Mouse (Mus musculus) heart, adult 8-10 months (tissue): ENCODE measurements at regions not wholly inside any gene's neighbourhood (a gene's known extent, or its start where the extent isn't known, plus 50 kb on each side); places are given as distances from the start of the nearest gene placed in this dataset.

Experiments used
- DNase-seq: peaks from one replicate; pipeline ENCODE4 v3.0.0; 2022; ENCODE audit warnings: low spot score

DNA sequence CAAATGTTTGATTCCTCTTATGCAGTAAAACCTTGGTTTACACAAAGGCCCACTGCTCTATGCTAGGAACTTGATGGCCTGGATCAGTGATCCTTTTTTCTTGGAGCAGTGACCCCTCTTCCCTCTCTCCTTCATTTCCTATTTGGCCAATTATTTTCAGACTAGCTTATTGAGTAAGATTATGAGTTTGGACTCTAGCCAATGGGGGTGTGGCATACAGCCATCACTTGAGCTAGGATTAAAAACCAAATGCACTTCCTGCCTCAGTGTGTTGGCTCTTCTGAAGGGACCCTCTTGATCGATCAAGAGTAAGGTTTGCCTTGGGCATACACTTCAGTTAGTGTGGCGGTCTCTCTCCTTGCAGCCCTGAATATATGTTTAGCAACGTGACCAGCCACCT lies 1172.6 kb upstream of the Gulo start:
- no peak for DNase-seq

DNA sequence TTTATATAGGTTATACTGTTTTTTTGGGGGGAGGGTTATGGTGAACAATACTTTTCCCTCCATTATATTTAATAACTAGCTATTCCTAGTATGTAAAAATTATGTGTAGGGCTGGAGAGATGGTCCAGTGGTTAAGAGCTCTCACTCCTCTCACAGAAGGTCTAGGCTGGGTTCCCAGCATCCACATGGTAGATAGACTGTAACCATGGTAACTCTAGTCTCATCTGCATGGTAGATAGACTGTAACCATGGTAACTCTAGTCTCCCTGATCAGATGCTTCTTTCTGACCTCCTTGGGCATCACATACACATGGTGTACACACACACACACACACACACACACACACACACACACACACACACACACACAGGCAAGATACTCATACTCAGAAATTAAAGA lies 1170.5 kb upstream of the Gulo start:
- DNase-seq: no peak

DNA sequence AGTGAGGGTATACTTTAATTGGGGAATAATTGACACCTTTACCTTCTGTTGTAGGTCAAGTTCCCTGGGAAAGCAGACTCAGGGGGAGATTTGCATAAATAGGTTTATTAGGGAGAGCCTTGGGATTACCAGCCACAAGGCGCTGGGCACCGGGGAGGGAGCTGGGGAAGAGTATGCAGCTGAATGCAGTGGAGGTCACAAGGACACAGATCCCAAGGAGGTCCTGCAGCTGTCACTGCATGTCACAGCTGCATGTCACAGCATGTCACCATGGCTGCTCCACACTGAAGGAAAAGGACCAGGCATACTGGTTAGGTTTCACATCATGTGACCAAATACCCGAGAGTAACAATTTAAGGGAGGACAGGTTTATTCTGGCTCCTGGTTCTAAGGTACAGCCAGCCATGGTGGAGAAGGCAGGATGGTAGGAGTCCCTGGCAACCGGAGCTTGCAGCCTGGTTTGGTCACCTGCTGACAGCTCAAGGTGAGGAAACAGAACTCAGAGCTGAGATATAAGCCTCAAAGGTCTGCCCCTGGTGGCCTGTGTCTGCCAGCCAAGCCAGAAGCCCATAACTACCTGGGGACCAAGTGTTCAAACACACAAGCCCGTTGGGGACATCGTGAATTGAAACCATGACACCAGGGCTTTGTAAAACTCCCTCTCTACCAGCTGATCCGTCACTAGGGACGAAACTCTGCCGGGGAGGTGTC lies 1169.5 kb upstream of the Gulo start:
- no peak for DNase-seq

DNA sequence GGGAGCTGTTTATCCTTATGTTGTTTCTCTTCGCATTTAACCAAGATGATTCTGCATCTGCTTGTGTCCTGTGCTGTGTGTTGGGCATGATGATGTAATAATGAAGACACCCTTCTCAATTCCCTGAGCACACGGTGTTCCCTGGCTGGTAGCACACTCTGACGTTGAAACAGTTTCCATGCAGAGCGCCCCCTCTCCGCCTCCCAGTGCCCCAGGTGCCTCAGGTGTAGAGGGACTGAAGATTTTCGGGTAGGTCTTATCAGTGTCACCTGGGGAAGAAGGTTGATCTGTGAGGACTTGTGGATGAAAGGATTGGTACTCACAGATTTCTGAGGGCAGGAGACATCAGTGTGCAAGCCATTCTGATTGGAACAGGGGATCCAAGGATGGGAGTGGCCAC lies 1167.7 kb upstream of the Gulo start:
- DNase-seq: no peak

- no peak for DNase-seq
Measured at GRCm38 (mm10) chr14:67176100-67176499, 1167.1 kb upstream of the Gulo start.

DNA sequence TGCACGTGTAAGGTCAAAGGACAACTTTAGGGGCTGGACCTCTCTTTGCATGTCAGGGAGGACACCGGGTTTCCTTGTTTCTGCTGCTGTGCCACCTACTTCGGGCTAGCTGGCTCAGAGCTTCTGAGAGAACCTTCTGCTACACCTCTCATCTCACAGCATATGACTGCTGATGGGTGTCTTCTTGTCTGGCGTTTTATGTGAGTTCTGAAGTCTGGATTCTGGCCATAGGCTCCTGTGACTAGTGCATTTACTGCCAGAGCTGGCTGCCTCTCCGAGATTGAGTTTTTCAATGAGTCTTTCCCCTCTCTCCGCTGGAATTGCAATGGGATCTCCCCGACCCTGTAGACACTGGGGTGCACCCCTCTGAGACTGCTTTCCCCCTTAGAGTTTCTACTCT lies 1165.9 kb upstream of the Gulo start:
- DNase-seq: no peak

DNA sequence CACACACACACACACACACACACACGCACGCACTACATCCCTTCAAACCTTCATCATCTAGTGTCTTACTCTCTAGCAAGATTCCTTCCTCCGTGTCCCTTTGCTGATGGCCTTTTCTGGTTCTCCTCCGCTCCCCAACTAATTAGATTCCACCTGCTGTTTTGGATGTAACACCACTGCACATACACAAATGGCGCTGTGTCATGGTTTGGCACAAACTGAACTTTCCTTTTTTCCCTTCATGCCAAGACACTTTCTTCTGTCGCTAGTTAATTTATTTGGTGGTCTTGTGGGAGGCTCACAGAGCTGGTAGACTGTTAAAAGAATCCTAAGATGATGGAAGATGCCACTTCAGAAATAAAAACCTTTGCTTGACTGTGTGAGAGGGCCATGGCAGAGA lies 1161.8 kb upstream of the Gulo start:
- no peak for DNase-seq

DNA sequence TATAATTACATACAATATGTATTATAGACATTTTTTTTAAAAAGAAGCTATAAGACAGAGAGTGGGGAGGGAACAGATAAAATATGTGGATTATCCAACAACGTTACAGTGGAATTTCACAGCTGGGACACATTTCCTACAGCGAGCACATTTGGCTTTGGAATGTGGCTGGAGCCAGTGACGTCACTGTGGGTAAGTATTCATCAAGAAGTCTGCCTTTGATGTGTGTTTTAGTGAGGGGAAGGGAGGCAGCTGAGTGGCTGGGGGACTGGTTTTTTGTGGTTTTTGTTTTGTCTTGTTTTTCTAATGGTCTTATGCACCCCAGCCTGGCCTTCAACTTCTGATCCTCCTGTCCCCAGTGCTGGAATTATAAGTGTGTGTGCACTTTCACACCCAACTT lies 1161.2 kb upstream of the Gulo start:
- no peak for DNase-seq

DNA sequence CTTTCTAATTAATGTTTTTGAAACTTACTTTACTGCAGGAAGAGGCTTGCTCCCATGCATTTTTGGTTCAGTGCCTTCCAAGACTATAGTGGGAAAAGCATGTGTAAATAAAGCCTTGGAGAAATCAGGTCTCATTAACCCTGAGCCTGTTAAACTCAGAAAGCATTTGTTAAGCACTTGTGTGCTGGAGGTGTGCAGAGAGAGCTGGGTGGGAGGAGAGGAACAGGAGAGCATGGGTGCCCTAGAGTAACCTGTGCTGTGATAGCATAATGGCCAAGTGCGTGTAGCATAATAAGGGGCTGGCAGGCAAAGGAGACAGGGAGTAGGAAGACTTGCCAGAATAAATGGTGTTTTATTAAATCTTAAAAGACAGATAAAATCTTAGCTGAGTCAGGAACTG lies 1160.2 kb upstream of the Gulo start:
- no peak for DNase-seq

GRCm38 (mm10) chr14:67159996-67160395 lies 1151.0 kb upstream of the Gulo start:
- DNase-seq: no peak

DNA sequence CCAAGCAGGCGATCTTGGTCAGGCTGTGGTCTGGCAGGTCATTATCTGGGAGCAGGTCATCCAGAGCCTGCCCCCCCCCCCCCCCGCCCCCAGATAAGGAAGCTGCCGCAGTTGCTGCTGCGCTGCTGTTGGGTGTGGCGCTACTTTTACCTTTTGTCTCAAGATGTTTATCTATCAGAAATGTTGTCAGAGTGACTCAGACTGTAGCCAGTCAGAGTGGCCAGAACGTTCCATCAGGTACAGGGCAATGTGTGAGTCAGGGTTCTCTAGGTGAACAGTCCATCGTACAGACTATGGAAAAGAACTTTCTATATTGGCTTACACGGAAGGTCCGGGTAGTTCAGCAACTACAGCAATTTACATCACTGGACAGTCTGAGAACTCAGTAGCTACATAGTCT lies 1149.9 kb upstream of the Gulo start:
- no peak for DNase-seq

GRCm38 (mm10) chr14:67156366-67156765 lies 1147.4 kb upstream of the Gulo start:
- DNase-seq: no peak

DNA sequence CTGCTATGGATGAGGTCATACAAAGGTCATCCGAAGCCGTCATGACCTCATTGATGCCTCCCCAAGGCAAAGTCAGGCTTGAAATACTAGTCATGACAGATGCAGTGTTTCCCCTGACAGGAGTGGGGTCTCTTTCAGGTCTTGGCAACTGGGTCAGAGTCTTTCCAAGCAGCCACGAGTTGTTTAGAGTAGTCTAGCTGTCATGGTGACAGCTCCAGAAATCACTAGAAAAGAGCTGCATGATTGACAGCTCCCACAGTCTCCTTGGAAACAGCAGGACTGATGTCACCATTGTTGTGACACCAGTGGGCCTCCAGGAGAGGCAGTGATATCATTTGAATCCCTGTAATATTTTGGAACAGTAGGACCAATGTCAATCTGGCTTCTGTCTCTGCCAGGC lies 1144.6 kb upstream of the Gulo start:
- DNase-seq: no peak

- DNase-seq: no peak
Measured at GRCm38 (mm10) chr14:67149961-67150471, 1141.0 kb upstream of the Gulo start.

DNA sequence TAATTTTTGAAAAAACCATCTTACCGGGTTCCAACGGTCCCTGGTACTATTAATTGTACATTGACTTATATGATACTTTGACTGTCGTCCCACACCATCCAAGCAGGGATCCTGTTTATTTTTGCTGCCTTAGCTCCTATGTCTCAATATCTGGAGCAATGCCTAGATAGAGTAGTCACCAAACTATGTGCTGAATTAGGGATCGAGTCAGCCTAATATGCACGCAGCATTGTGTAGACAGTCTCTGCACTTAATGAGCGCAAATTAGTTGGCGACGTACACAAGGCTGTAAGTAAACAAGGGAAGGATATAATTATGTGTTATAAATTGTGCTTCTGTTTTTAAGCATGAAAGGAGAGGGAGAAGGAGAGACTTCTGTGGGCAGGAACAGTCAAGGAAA lies 1140.1 kb upstream of the Gulo start:
- DNase-seq: no peak

GRCm38 (mm10) chr14:67146602-67147001 lies 1137.6 kb upstream of the Gulo start:
- DNase-seq: no peak

DNA sequence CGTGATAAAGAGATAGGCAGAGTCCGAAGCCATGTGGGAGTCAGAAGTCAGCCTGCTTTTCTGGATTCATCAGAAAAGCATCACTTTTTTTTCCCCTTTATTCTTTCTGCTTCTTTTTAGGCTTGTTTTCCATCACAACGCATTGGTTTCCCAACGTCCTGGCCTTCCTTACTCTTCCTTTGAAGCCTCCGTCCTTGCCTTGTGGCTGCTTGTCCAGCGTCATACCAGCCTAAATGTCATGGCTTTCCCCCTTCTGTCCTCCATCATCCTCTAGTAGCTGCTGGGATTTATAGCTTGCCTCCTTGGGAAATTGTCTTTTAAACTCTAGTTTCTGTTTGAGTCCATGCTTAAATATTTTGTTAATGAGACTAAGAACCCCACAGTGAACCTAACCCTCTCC lies 1136.0 kb upstream of the Gulo start:
- no peak for DNase-seq

- DNase-seq: no peak
Measured at GRCm38 (mm10) chr14:67144461-67144985, 1135.5 kb upstream of the Gulo start.

DNA sequence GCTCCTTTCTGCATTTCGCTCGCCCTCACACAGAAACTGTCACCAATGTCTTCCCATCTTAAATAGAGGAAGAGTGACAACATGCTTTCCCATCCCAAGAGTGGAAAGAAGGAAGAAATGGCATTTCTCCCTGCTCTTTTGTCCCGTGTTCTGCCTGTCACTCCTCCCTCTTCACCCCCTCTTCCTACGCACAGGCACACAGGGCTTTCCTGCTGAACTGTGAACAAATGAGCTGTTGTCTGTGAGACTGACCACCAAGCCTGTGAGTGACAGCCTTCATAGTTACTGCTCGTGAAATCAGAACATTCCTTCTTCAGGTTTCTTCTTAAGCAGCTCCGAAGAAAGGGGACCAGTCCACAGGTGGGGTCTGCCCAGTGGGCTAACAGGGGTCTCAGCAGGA lies 1134.8 kb upstream of the Gulo start:
- DNase-seq: no peak

- no peak for DNase-seq
Measured at GRCm38 (mm10) chr14:67142556-67143250, 1133.7 kb upstream of the Gulo start.

DNA sequence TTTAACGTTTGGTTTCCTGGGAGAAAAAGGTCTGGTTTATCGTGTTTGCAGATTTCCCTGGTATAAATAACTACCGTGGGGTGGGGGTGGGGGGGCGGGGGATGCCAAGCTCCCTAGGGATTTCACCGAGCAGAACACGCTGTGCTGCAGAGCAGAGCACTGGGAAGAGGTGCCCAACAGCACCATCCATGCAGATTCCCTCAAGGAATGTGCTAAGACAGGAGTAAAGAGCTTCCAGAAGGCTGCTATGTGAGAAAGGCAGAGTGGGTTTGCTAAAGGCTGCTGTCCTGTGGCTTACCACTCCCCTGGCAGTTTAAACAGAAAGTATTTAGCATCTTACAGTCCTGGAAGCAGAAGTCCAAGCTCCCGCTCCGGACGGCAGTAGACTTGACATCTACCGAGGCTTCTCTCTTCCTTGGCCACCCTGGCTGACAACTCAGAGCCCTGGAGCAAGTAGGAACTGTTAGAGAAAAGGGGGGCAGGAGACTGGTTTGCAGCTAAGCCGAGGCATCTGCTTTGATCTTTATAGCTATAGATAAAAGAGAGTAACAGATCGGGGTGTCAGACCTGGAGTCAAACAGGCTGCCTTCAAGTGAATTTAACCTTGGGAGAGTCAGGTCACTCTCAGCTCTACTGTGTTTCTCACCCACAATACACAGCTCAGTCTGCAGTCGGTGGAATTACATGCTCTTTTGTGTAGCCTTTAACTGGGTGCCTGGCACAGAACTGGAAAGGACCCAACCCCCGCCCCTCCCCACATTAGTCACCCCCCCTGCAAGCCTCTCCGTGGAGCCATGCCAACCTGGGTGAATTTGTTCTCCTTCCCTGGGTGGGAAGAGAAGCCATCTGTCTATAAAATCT lies 1132.8 kb upstream of the Gulo start:
- no peak for DNase-seq

DNA sequence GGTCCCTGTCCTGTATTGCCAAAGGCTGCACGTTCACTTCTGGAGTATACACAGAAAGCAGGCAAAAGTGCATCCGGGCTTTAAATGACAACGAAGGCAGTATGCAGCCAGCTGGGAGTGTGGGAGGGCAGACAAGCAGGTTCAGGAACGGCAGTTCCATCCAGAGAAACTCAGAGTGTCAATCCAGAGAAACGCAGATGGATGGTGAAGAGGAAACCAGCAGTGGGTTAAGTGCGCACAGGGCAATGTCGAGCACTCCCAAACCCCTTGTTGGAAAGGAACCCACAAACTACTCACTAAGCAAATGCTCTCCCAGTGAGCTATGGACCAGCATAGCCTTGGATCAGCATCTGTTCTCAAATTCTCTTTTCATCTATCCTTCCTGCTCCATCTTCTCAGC lies 1132.1 kb upstream of the Gulo start:
- DNase-seq: no peak
